Mouse (Mus musculus) embryonic facial prominence, embryonic 14.5 days (tissue): ENCODE measurements around the gene Eefsec. TPM values are rescaled to one million over a fixed set of nuclear protein-coding genes. Genes with fewer than 3 reads are reported as not detected.

Source experiments
- ATAC-seq: fragments of 200-750 bp; cut with Nextera tagmentation; 2 replicates; pipeline ENCODE4 v1.8.0; 2017; ENCODE audit warnings: low read depth, moderate number of reproducible peaks, moderate TSS enrichment
- DNase-seq: peaks from one replicate; pipeline ENCODE4 v3.0.0-alpha.2; 2015; ENCODE audit warnings: low spot score
- H3K27ac ChIP-seq: fragments of 300-500 bp; sonication (generic); replicated peaks from 2 replicates; pipeline ENCODE4 v1.5.1; 2014; ENCODE audit warnings: low read depth, mild to moderate bottlenecking, low read length, moderate library complexity
- H3K27me3 ChIP-seq: fragments of 300-500 bp; sonication (generic); replicated peaks from 2 replicates; pipeline ENCODE4 v1.6.1; 2014; ENCODE audit warnings: low read length; ENCODE audit not compliant: control insufficient read depth, insufficient read depth
- H3K36me3 ChIP-seq: fragments of 300-500 bp; sonication (generic); 2 replicates; pipeline ENCODE4 v1.6.1; 2014; ENCODE audit warnings: low read length, mixed read lengths; ENCODE audit not compliant: control insufficient read depth, insufficient read depth
- H3K4me1 ChIP-seq: fragments of 300-500 bp; sonication (generic); 2 replicates; pipeline ENCODE4 v1.6.1; 2014; ENCODE audit warnings: antibody characterized with exemption, low read length; ENCODE audit not compliant: control insufficient read depth, insufficient read depth
- H3K4me2 ChIP-seq: fragments of 300-500 bp; sonication (generic); 2 replicates; pipeline ENCODE4 v1.6.1; 2014; ENCODE audit warnings: low read depth, mild to moderate bottlenecking, low read length, moderate library complexity, mixed read lengths
- H3K4me3 ChIP-seq: fragments of 300-500 bp; sonication (generic); 2 replicates; pipeline ENCODE4 v1.5.1; 2014; ENCODE audit warnings: low read depth, mild to moderate bottlenecking, low read length
- H3K9ac ChIP-seq: fragments of 300-500 bp; sonication (generic); 2 replicates; pipeline ENCODE4 v1.6.1; 2014; ENCODE audit warnings: low read depth, mild to moderate bottlenecking, low read length, moderate library complexity, mixed read lengths
- H3K9me3 ChIP-seq: fragments of 300-500 bp; sonication (generic); 2 replicates; pipeline ENCODE4 v1.6.1; 2016; ENCODE audit warnings: low read length; ENCODE audit not compliant: control insufficient read depth
- WGBS: fragments of 180-500 bp; shearing (Covaris S2); extraction: QIAGEN DNeasy Blood & Tissue Kit; methylation state at CpG from one replicate; pipeline ENCODE4 v1.1.7; 2014; 5-methylcytosine and 5-hydroxymethylcytosine counted together
- polyA plus RNA-seq: library from polyadenylated mRNA; unstranded; fragments of >200 nt; fragmentation: Nextera tagmentation; extraction: Ambion mirVana; gene quantifications from 2 replicates; pipeline ENCODE4 v1.2.1, GENCODE M21; 2014

The Eefsec gene
- 30.2 and 36.5 TPM in 2 replicates for polyA plus RNA-seq

DNA sequence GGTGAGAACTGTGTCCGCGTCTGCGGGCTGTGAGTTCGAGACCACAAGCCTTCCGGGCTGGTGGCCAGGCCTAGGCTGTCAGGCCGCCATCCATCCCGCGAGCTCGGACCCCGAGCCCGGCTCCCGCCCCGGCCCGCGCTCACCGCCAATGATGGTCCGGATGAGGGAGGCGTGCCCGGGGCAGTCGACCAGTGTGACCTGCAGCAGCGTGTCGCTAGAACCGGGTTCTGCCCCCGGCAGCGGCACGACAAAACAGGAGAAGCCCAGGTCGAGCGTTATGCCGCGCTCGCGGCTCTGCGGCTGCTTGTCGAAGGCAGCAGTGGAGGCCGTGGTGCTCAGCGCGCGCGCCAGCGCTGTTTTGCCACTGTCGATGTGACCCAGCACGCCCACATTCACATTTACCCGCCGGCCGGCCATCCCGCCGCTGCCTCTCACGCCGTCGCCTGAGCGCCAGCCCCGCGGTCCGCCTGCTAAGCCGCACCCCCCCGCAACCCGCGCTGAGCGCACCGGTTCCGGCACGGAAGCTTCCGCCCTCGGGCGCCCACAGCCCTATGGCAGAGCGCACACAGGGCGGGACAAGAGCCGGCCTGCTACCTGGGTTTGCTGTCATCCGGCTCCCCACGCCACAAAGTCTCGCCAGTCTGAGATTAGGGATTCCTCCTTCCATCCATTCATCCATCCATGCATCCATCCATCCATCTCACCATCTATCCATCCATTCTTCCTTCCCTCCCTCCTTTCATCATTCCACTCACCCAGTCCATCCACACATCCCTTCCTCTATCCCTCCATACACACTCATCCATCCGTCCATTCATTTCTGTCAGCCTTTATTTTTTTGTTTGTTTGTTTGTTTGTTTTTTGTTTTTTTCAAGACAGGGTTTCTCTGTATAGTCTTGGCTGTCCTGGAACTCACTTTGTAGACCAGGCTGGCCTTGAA, at the start of gene Eefsec:
TSS of gene Eefsec (minus strand) at position 477 of the 940 bp plus-strand sequence.
- DNase-seq = peak; percentile 83
- peak within 1 kb of the TSS; percentile 70; the same call in 1 of the 2 replicates for H3K27ac ChIP-seq
- peak within 1 kb of the TSS; percentile 82 for H3K4me2 ChIP-seq
- no peaks in the 10 kb centered on the region for H3K9me3 ChIP-seq
- 2% methylated on average over 30 of the region's 72 CpGs for WGBS
- no peaks in the 10 kb centered on the region for H3K36me3 ChIP-seq
- H3K4me1 ChIP-seq = peaks cover 8% of the 10 kb centered on the region; the same call in 1 of the 2 replicates
- peak; percentile 94 for ATAC-seq
- H3K27me3 ChIP-seq = no peaks in the 10 kb centered on the region
- H3K9ac ChIP-seq = peak within 1 kb of the TSS; percentile 88
- H3K4me3 ChIP-seq = peak within 1 kb of the TSS; percentile 90

- 90% methylated on average over 6 of the region's 6 CpGs for WGBS
- ATAC-seq (no peak), DNase-seq (no peak)
- peaks cover 70% of the 10 kb centered on the region for H3K36me3 ChIP-seq
- H3K4me2 ChIP-seq = no peak overlapping the region
- no peaks in the 10 kb centered on the region for H3K4me1 ChIP-seq
- no peaks in the 10 kb centered on the region for H3K27me3 ChIP-seq
- no peaks in the 10 kb centered on the region for H3K9me3 ChIP-seq
- no peak overlapping the region for H3K4me3 ChIP-seq
- no peak overlapping the region for H3K27ac ChIP-seq
- H3K9ac ChIP-seq = no peak overlapping the region
These were observed 47.4 kb upstream of the Eefsec start for GRCm38 (mm10) chr6:88493712-88494111.

- DNase-seq = no peak
- Histone ChIP-seq H3K4me1 (no peaks in the 10 kb centered on the region), H3K27ac (no peak overlapping the region), H3K9me3 (no peaks in the 10 kb centered on the region), H3K9ac (no peak overlapping the region), H3K36me3 (peaks cover 73% of the 10 kb centered on the region), H3K4me3 (no peak overlapping the region), H3K4me2 (no peak overlapping the region), H3K27me3 (no peaks in the 10 kb centered on the region)
- no peak for ATAC-seq
- 89% methylated on average over 12 of the region's 12 CpGs for WGBS
These were observed 44.5 kb upstream of the Eefsec start for GRCm38 (mm10) chr6:88490629-88491354.

- H3K9ac ChIP-seq = no peak overlapping the region
- H3K4me1 ChIP-seq = no peaks in the 10 kb centered on the region
- DNase-seq (no peak), ATAC-seq (no peak)
- no peak overlapping the region for H3K4me2 ChIP-seq
- H3K27ac ChIP-seq = no peak overlapping the region
- H3K36me3 ChIP-seq = peaks cover 78% of the 10 kb centered on the region
- WGBS = 82% methylated on average over 6 of the region's 6 CpGs
- no peaks in the 10 kb centered on the region for H3K9me3 ChIP-seq
- no peaks in the 10 kb centered on the region for H3K27me3 ChIP-seq
- H3K4me3 ChIP-seq = no peak overlapping the region
These were observed 43.5 kb upstream of the Eefsec start for GRCm38 (mm10) chr6:88489834-88490233.

DNA sequence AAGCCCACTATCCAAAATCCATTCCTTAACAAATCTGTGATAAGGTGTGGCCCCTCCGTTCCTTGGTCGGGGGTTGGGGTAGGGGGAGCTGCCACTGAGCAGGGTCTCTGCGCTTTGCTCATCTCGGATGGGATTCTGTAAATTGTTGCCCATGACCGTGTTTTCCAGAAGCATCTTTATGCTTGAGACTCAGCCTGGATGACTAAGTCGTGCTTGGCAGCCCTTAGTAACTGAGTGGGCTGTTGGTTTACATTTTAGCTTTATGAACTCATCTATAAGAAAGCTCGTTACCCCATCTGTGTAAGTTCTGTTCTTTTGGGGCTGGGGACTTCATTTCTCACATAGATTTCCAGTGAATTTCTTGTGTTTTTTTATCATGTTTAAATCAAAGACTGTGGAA, 42.7 kb upstream of the Eefsec start:
- H3K36me3 ChIP-seq = peaks cover 83% of the 10 kb centered on the region
- ATAC-seq = no peak
- no peaks in the 10 kb centered on the region for H3K4me1 ChIP-seq
- no peak overlapping the region for H3K4me2 ChIP-seq
- 91% methylated on average over 7 of the region's 7 CpGs for WGBS
- no peaks in the 10 kb centered on the region for H3K9me3 ChIP-seq
- no peak overlapping the region for H3K27ac ChIP-seq
- no peak for DNase-seq
- no peak overlapping the region for H3K9ac ChIP-seq
- no peaks in the 10 kb centered on the region for H3K27me3 ChIP-seq
- no peak overlapping the region for H3K4me3 ChIP-seq

- Histone ChIP-seq H3K9ac (no peak overlapping the region), H3K36me3 (peaks cover 84% of the 10 kb centered on the region), H3K27me3 (no peaks in the 10 kb centered on the region), H3K4me1 (no peaks in the 10 kb centered on the region), H3K27ac (no peak overlapping the region), H3K9me3 (no peaks in the 10 kb centered on the region), H3K4me3 (no peak overlapping the region), H3K4me2 (no peak overlapping the region)
- no peak for ATAC-seq
- peak; percentile 55 for DNase-seq
- WGBS = 82% methylated on average over 8 of the region's 8 CpGs
These were observed 40.6 kb upstream of the Eefsec start for GRCm38 (mm10) chr6:88486893-88487292.

- peak; percentile 14 for DNase-seq
- H3K4me1 ChIP-seq = no peaks in the 10 kb centered on the region
- 86% methylated on average over 6 of the region's 6 CpGs for WGBS
- H3K27me3 ChIP-seq = no peaks in the 10 kb centered on the region
- H3K4me2 ChIP-seq = no peak overlapping the region
- H3K9ac ChIP-seq = no peak overlapping the region
- H3K27ac ChIP-seq = no peak overlapping the region
- no peak overlapping the region for H3K4me3 ChIP-seq
- ATAC-seq = no peak
- H3K9me3 ChIP-seq = no peaks in the 10 kb centered on the region
- H3K36me3 ChIP-seq = peaks cover 86% of the 10 kb centered on the region
These were observed 39.0 kb upstream of the Eefsec start for GRCm38 (mm10) chr6:88485378-88485777.

- DNase-seq (no peak), ATAC-seq (no peak)
- Histone ChIP-seq H3K4me1 (no peaks in the 10 kb centered on the region), H3K27ac (no peak overlapping the region), H3K27me3 (no peaks in the 10 kb centered on the region), H3K4me3 (no peak overlapping the region), H3K9me3 (no peaks in the 10 kb centered on the region), H3K36me3 (peaks cover 96% of the 10 kb centered on the region), H3K9ac (no peak overlapping the region), H3K4me2 (no peak overlapping the region)
These were observed 37.6 kb upstream of the Eefsec start for GRCm38 (mm10) chr6:88483913-88484312.
